Mouse (Mus musculus) heart, adult 2 months (tissue): ENCODE results near the gene Krt76. TPM values are rescaled to one million over a fixed set of nuclear protein-coding genes. Genes with fewer than 3 reads are reported as not detected.

ENCODE experiments used
- DNase-seq, 2 experiments: peaks; one replicate each; pipeline ENCODE4 v3.0.0; 2021
- H3K27ac ChIP-seq: fragments of 200-600 bp; 2 replicates; pipeline ENCODE4 v1.8.1; 2022
- H3K27me3 ChIP-seq: fragments of 200-500 bp; 2 replicates; pipeline ENCODE4 v1.6.1; 2012; ENCODE audit warnings: mild to moderate bottlenecking, low read length, inconsistent platforms, mixed read lengths; ENCODE audit not compliant: control insufficient read depth, insufficient read depth
- H3K36me3 ChIP-seq: fragments of 200-500 bp; 2 replicates; pipeline ENCODE4 v1.6.1; 2012; ENCODE audit warnings: low read length, inconsistent platforms; ENCODE audit not compliant: control insufficient read depth, insufficient read depth
- H3K4me1 ChIP-seq: fragments of 200-500 bp; 2 replicates; pipeline ENCODE4 v1.6.1; 2011; ENCODE audit warnings: low read length; ENCODE audit not compliant: control insufficient read depth, insufficient read depth
- H3K4me3 ChIP-seq: fragments of 200-600 bp; 2 replicates; pipeline ENCODE4 v1.8.1; 2022
- H3K79me2 ChIP-seq: fragments of 200-500 bp; replicated peaks from 2 replicates; pipeline ENCODE4 v1.6.1; 2012; ENCODE audit warnings: mild to moderate bottlenecking, inconsistent platforms, low read length, moderate library complexity, mixed read lengths; ENCODE audit not compliant: control insufficient read depth, insufficient read depth
- H3K9ac ChIP-seq: fragments of 200-500 bp; 2 replicates; pipeline ENCODE4 v1.6.1; 2012; ENCODE audit warnings: low read depth, mild to moderate bottlenecking, control low read depth, inconsistent platforms, low read length, mixed read lengths
- CTCF ChIP-seq: fragments of 200-600 bp; IDR thresholded peaks from 2 replicates; pipeline ENCODE4 v1.8.1; 2022; ENCODE audit warnings: antibody characterized with exemption, mild to moderate bottlenecking, moderate library complexity
- EP300 ChIP-seq: fragments of 200-500 bp; IDR thresholded peaks from 2 replicates; pipeline ENCODE4 v1.6.1; 2011; ENCODE audit warnings: low read depth, low read length, control low read depth; ENCODE audit not compliant: insufficient read depth
- POLR2A ChIP-seq: fragments of 200-500 bp; IDR thresholded peaks from 2 replicates; pipeline ENCODE4 v1.6.1; 2011; ENCODE audit warnings: mild to moderate bottlenecking, low read depth, low read length, control low read depth; ENCODE audit not compliant: insufficient read depth
- WGBS: fragments of 180-500 bp; shearing (Covaris S2); methylation state at CpG from one replicate; pipeline ENCODE4 v1.1.7; 2018; 5-methylcytosine and 5-hydroxymethylcytosine counted together
- intact Hi-C: fragments of 180-260 bp; cut with DNase I; formaldehyde crosslinking; loops from one replicate; pipeline ENCODE4 v1.15.1; 2025
- microRNA-seq, 2 experiments: library from miRNA; unstranded; fragments of <30 nt; microRNA quantifications; one replicate each; pipeline ENCODE4 v1.2.0; 2021
- polyA plus RNA-seq: library from polyadenylated mRNA; depleted of rRNA; stranded (reverse); fragments of >200 nt; gene quantifications from 2 replicates; pipeline ENCODE4 v1.2.3, GENCODE M21; 2012; rRNA removed
- total RNA-seq, 2 experiments: library from RNA; stranded (reverse); gene quantifications; 2 replicates each; pipeline ENCODE4 v1.2.3; 2021

The Krt76 gene
- total and polyA plus RNA-seq, 3 experiments = not detected

- no peaks in the 10 kb centered on the region for H3K79me2 ChIP-seq
- intact Hi-C loops = no loop called here
- H3K4me1 ChIP-seq = no peaks in the 10 kb centered on the region
- no peak overlapping the region for H3K27ac ChIP-seq
- no peak overlapping the region for H3K4me3 ChIP-seq
- WGBS = 61% methylated on average over 9 of the region's 9 CpGs
- H3K9ac ChIP-seq = no peak overlapping the region
- H3K27me3 ChIP-seq = peaks cover 9% of the 10 kb centered on the region
- DNase-seq = no peak
- no peaks in the 10 kb centered on the region for H3K36me3 ChIP-seq
- TF ChIP-seq CTCF (no peak), EP300 (no peak), POLR2A (no peak)
These were observed 49.5 kb downstream of the Krt76 start for GRCm38 (mm10) chr15:101843192-101843591.

GRCm38 (mm10) chr15:101834784-101835328 lies 57.9 kb downstream of the Krt76 start:
- intact Hi-C loops = no loop called here
- no peaks in the 10 kb centered on the region for H3K79me2 ChIP-seq
- H3K27me3 ChIP-seq = no peaks in the 10 kb centered on the region
- DNase-seq = no peak
- 63% methylated on average over 5 of the region's 5 CpGs for WGBS
- H3K36me3 ChIP-seq = no peaks in the 10 kb centered on the region
- TF ChIP-seq POLR2A = no peak
- TF ChIP-seq EP300 = no peak
- no peak for TF ChIP-seq CTCF
- H3K27ac ChIP-seq = no peak overlapping the region
- H3K4me3 ChIP-seq = no peak overlapping the region
- no peaks in the 10 kb centered on the region for H3K4me1 ChIP-seq
- no peak overlapping the region for H3K9ac ChIP-seq

Small RNA genes lying within 50 kb of the gene (microRNA-seq; reads per million reads assigned to microRNA genes)
- 0 reads per million in 2 experiments for gene Gm44356

Other genes with a start within 250 kb of the Krt76 start
- not detected for gene Gm5478, start 245.5 kb downstream of the Krt76 start, total RNA-seq
- not detected in 2 replicates for gene Gm5478, start 245.5 kb downstream of the Krt76 start, polyA plus RNA-seq
- gene Krt6b, start 212.6 kb downstream of the Krt76 start, total RNA-seq = not detected
- 0.04 TPM in 1 of 2 replicates, not detected in the other for gene Krt6b, start 212.6 kb downstream of the Krt76 start, polyA plus RNA-seq
- gene Krt6a, start 198.6 kb downstream of the Krt76 start, total RNA-seq = not detected
- gene Krt6a, start 198.6 kb downstream of the Krt76 start, polyA plus RNA-seq = not detected in 2 replicates
- gene Krt5, start 180.0 kb downstream of the Krt76 start, total RNA-seq = under 1 TPM in 1 of 2 experiments, not detected in 1; 0.23 TPM
- 1.3 TPM in 1 of 2 replicates, not detected in the other for gene Krt5, start 180.0 kb downstream of the Krt76 start, polyA plus RNA-seq
- not detected for gene Krt71, start 149.8 kb downstream of the Krt76 start, total RNA-seq
- not detected in 2 replicates for gene Krt71, start 149.8 kb downstream of the Krt76 start, polyA plus RNA-seq
- gene Krt72, start 106.5 kb downstream of the Krt76 start, total RNA-seq = not detected
- not detected in 2 replicates for gene Krt72, start 106.5 kb downstream of the Krt76 start, polyA plus RNA-seq
- gene Krt73, start 90.6 kb downstream of the Krt76 start, total RNA-seq = not detected
- gene Krt73, start 90.6 kb downstream of the Krt76 start, polyA plus RNA-seq = not detected in 2 replicates
- not detected for gene Krt2, start 74.8 kb downstream of the Krt76 start, total RNA-seq
- gene Krt2, start 74.8 kb downstream of the Krt76 start, polyA plus RNA-seq = not detected in 2 replicates
- not detected for gene Krt1, start 42.1 kb downstream of the Krt76 start, total RNA-seq
- gene Krt1, start 42.1 kb downstream of the Krt76 start, polyA plus RNA-seq = 0.04 TPM in 1 of 2 replicates, not detected in the other
- under 1 TPM in 1 of 2 experiments, not detected in 1; 0.31 TPM for gene Krt77, start 23.2 kb downstream of the Krt76 start, total RNA-seq
- not detected in 2 replicates for gene Krt77, start 23.2 kb downstream of the Krt76 start, polyA plus RNA-seq
- not detected for gene Krt4, start 31.8 kb upstream of the Krt76 start, total RNA-seq
- gene Krt4, start 31.8 kb upstream of the Krt76 start, polyA plus RNA-seq = 0.43 TPM in 1 of 2 replicates, not detected in the other
- gene Krt79, start 47.4 kb upstream of the Krt76 start, total RNA-seq = under 1 TPM in 1 of 2 experiments, not detected in 1; 0.27 TPM
- 1.5 and 2.3 TPM in 2 replicates for gene Krt79, start 47.4 kb upstream of the Krt76 start, polyA plus RNA-seq
- gene Krt78, start 61.4 kb upstream of the Krt76 start, total RNA-seq = under 1 TPM in 1 of 2 experiments, not detected in 1; 0.08 TPM
- not detected in 2 replicates for gene Krt78, start 61.4 kb upstream of the Krt76 start, polyA plus RNA-seq
- gene Krt8, start 111.6 kb upstream of the Krt76 start, total RNA-seq = 1 to 10 TPM; 1.7 TPM
- gene Krt8, start 111.6 kb upstream of the Krt76 start, polyA plus RNA-seq = 2.3 and 9.8 TPM in 2 replicates
- gene Krt18, start 135.3 kb upstream of the Krt76 start, total RNA-seq = 1 to 10 TPM; 2.6 to 2.7 TPM
- gene Krt18, start 135.3 kb upstream of the Krt76 start, polyA plus RNA-seq = 2.7 and 6.7 TPM in 2 replicates
- 100 to 1,000 TPM; 138 to 177 TPM for gene Eif4b, start 180.9 kb upstream of the Krt76 start, total RNA-seq
- gene Eif4b, start 180.9 kb upstream of the Krt76 start, polyA plus RNA-seq = 50.7 and 87.9 TPM in 2 replicates
- gene Tns2, start 207.5 kb upstream of the Krt76 start, total RNA-seq = 100 to 1,000 TPM; 114 to 130 TPM
- gene Tns2, start 207.5 kb upstream of the Krt76 start, polyA plus RNA-seq = 157 and 184 TPM in 2 replicates
- gene Spryd3, start 243.3 kb upstream of the Krt76 start, total RNA-seq = 10 to 100 TPM; 13.4 to 14.2 TPM
- 23.1 and 24.2 TPM in 2 replicates for gene Spryd3, start 243.3 kb upstream of the Krt76 start, polyA plus RNA-seq